ENCODE assay signal across 9 mouse cellular contexts in genomic region chr16:86816763-86817593, GRCm38 (mm10).
DNase-seq lines count a peak whose midpoint lies in the region; ATAC-seq and TF ChIP-seq lines count a peak whose summit lies in the region.
"Had no signal": no experiment of that assay in that cellular context is flagged by ENCODE, and none has a peak within 500 bp of the region (broad histone marks: within the 10 kb centered on the region; RNA-seq: fewer than 3 reads in every experiment).

No protein-coding gene starts in this region.

- no peak overlapping the region for H3K9ac ChIP-seq in hindbrain, embryonic 14.5 days
- H3K9ac ChIP-seq in hindbrain, embryonic 12.5 days = no peak overlapping the region
- no peak overlapping the region for H3K9ac ChIP-seq in embryonic facial prominence, embryonic 11.5 days (replicated peaks; ENCODE audit: low read length)
- H3K9ac ChIP-seq in kidney, embryonic 15.5 days = no peak overlapping the region
- H3K9ac ChIP-seq in liver, postnatal 0 days (replicated peaks) = peak overlapping the region; percentile 12; the same call in 1 of the 2 replicates

- TF ChIP-seq EP300 in liver, postnatal 0 days (IDR thresholded peaks at IDR 0.05; ENCODE audit: low read depth) = no peak

- no peak overlapping the region for H3K4me2 ChIP-seq in hindbrain, embryonic 14.5 days (replicated peaks)
- no peak overlapping the region for H3K4me2 ChIP-seq in hindbrain, embryonic 12.5 days (replicated peaks)
- no peak overlapping the region for H3K4me2 ChIP-seq in embryonic facial prominence, embryonic 11.5 days (ENCODE audit: low read depth, low read length)
- peak overlapping the region; percentile 38 for H3K4me2 ChIP-seq in kidney, embryonic 15.5 days
- peak overlapping the region; percentile 42 for H3K4me2 ChIP-seq in liver, postnatal 0 days (ENCODE audit: low read depth, low read length)

- TF ChIP-seq CTCF in liver, postnatal 0 days (IDR thresholded peaks at IDR 0.05; ENCODE audit: low read depth) = no peak

- no peak overlapping the region for H3K4me3 ChIP-seq in hindbrain, embryonic 14.5 days (replicated peaks; ENCODE audit: low read length)
- H3K4me3 ChIP-seq in hindbrain, embryonic 12.5 days = no peak overlapping the region
- H3K4me3 ChIP-seq in embryonic facial prominence, embryonic 11.5 days (ENCODE audit: low read depth, low read length) = no peak overlapping the region
- no peak overlapping the region for H3K4me3 ChIP-seq in kidney, embryonic 15.5 days (replicated peaks)
- H3K4me3 ChIP-seq in liver, postnatal 0 days (ENCODE audit: low read depth, low read length) = peak overlapping the region; percentile 15; the same call in 1 of the 2 replicates

- H3K9me3 ChIP-seq in hindbrain, embryonic 14.5 days (ENCODE audit: control insufficient read depth, low read length) = no peaks in the 10 kb centered on the region
- no peaks in the 10 kb centered on the region for H3K9me3 ChIP-seq in hindbrain, embryonic 12.5 days (replicated peaks)
- H3K9me3 ChIP-seq in embryonic facial prominence, embryonic 11.5 days (replicated peaks; ENCODE audit: control insufficient read depth, low read length) = no peaks in the 10 kb centered on the region
- no peaks in the 10 kb centered on the region for H3K9me3 ChIP-seq in kidney, embryonic 15.5 days (replicated peaks)
- H3K9me3 ChIP-seq in liver, postnatal 0 days (ENCODE audit: low read length) = no peaks in the 10 kb centered on the region

- WGBS in hindbrain, embryonic 14.5 days = 69% methylated on average over 8 of the region's 8 CpGs
- WGBS in hindbrain, embryonic 12.5 days = 67% methylated on average over 8 of the region's 8 CpGs
- 44% methylated on average over 8 of the region's 8 CpGs for WGBS in embryonic facial prominence, embryonic 11.5 days
- WGBS in kidney, embryonic 15.5 days = 13% methylated on average over 8 of the region's 8 CpGs
- 42% methylated on average over 8 of the region's 8 CpGs for WGBS in liver, postnatal 0 days (ENCODE audit: insufficient replicate concordance)

- H3K4me1 ChIP-seq in hindbrain, embryonic 14.5 days (replicated peaks; ENCODE audit: control insufficient read depth, insufficient read depth, low read length) = no peaks in the 10 kb centered on the region
- H3K4me1 ChIP-seq in hindbrain, embryonic 12.5 days = no peaks in the 10 kb centered on the region
- no peaks in the 10 kb centered on the region for H3K4me1 ChIP-seq in embryonic facial prominence, embryonic 11.5 days (ENCODE audit: control insufficient read depth, insufficient read depth, low read length)
- H3K4me1 ChIP-seq in kidney, embryonic 15.5 days = peaks cover 10% of the 10 kb centered on the region
- no peaks in the 10 kb centered on the region for H3K4me1 ChIP-seq in liver, postnatal 0 days (ENCODE audit: insufficient read depth)

- no peak for ATAC-seq in hindbrain, embryonic 14.5 days (ENCODE audit: low FRiP score)
- no peak for ATAC-seq in hindbrain, embryonic 12.5 days (ENCODE audit: low FRiP score)
- peak; percentile 76; the same call in 1 of the 2 replicates for ATAC-seq in embryonic facial prominence, embryonic 11.5 days (replicated peaks; ENCODE audit: insufficient number of reproducible peaks, low FRiP score, low TSS enrichment, low read depth)
- ATAC-seq in kidney, embryonic 15.5 days (replicated peaks; ENCODE audit: low FRiP score) = peak; percentile 87
- ATAC-seq in liver, postnatal 0 days = peak; percentile 91

- peak; percentile 24 for DNase-seq in hindbrain, embryonic 14.5 days (ENCODE audit: low spot score)
- DNase-seq in embryonic facial prominence, embryonic 11.5 days (ENCODE audit: low spot score) = peak; percentile 75
- DNase-seq in liver, postnatal 0 days = peak; percentile 16
- DNase-seq in cerebellum, adult 9-10 months = no peak
- DNase-seq in left cerebral cortex, adult 18-20 months (ENCODE audit: low spot score in 2 of 2) = no peak
- no peak for DNase-seq in frontal cortex, postnatal 14 days (ENCODE audit: low spot score in 2 of 2)
- DNase-seq: lung, adult 18-20 months had no signal

- no peaks in the 10 kb centered on the region for H3K36me3 ChIP-seq in hindbrain, embryonic 14.5 days (replicated peaks; ENCODE audit: control insufficient read depth, insufficient read depth)
- H3K36me3 ChIP-seq in hindbrain, embryonic 12.5 days = no peaks in the 10 kb centered on the region
- H3K36me3 ChIP-seq in embryonic facial prominence, embryonic 11.5 days (replicated peaks; ENCODE audit: control insufficient read depth, insufficient read depth, low read depth, low read length) = no peaks in the 10 kb centered on the region
- no peaks in the 10 kb centered on the region for H3K36me3 ChIP-seq in kidney, embryonic 15.5 days
- H3K36me3 ChIP-seq in liver, postnatal 0 days (replicated peaks; ENCODE audit: insufficient read depth, low read length) = no peaks in the 10 kb centered on the region

- H3K27ac ChIP-seq in hindbrain, embryonic 14.5 days = no peak overlapping the region
- H3K27ac ChIP-seq in hindbrain, embryonic 12.5 days = no peak overlapping the region
- 0 out of 2 replicates have a peak overlapping the region, but pooled peaks have one; percentile 35 for H3K27ac ChIP-seq in embryonic facial prominence, embryonic 11.5 days (replicated peaks; ENCODE audit: low read depth, low read length)
- peak overlapping the region; percentile 94 for H3K27ac ChIP-seq in kidney, embryonic 15.5 days
- peak overlapping the region; percentile 79 for H3K27ac ChIP-seq in liver, postnatal 0 days (ENCODE audit: low read depth)

- no peaks in the 10 kb centered on the region for H3K27me3 ChIP-seq in hindbrain, embryonic 14.5 days (ENCODE audit: control insufficient read depth, insufficient read depth, low read length)
- H3K27me3 ChIP-seq in hindbrain, embryonic 12.5 days = no peaks in the 10 kb centered on the region
- H3K27me3 ChIP-seq in embryonic facial prominence, embryonic 11.5 days (ENCODE audit: control insufficient read depth, insufficient read depth, low read length) = no peaks in the 10 kb centered on the region
- no peaks in the 10 kb centered on the region for H3K27me3 ChIP-seq in kidney, embryonic 15.5 days
- H3K27me3 ChIP-seq in liver, postnatal 0 days (ENCODE audit: insufficient read depth, low read length) = no peaks in the 10 kb centered on the region

Comparison
In these comparisons a context has a peak if more than half of its experiments do, and no peak if none do; other contexts are left out.
1. ATAC-seq: peak in embryonic facial prominence, embryonic 11.5 days (single experiment), kidney, embryonic 15.5 days (single experiment) and liver, postnatal 0 days (single experiment); none in hindbrain, embryonic 14.5 days (single experiment) and hindbrain, embryonic 12.5 days (single experiment).
2. DNase-seq: peak in hindbrain, embryonic 14.5 days (single experiment), embryonic facial prominence, embryonic 11.5 days (single experiment) and liver, postnatal 0 days (single experiment); none in cerebellum, adult 9-10 months (single experiment), left cerebral cortex, adult 18-20 months (0 of 2) and frontal cortex, postnatal 14 days (0 of 2).
3. H3K27ac ChIP-seq: peak in embryonic facial prominence, embryonic 11.5 days (single experiment), kidney, embryonic 15.5 days (single experiment) and liver, postnatal 0 days (single experiment); none in hindbrain, embryonic 14.5 days (single experiment) and hindbrain, embryonic 12.5 days (single experiment).
4. H3K4me2 ChIP-seq: peak in kidney, embryonic 15.5 days (single experiment) and liver, postnatal 0 days (single experiment); none in hindbrain, embryonic 14.5 days (single experiment), hindbrain, embryonic 12.5 days (single experiment) and embryonic facial prominence, embryonic 11.5 days (single experiment).